Mouse (Mus musculus): ENCODE results near the gene Serpina1e.

GRCm38 (mm10) chr12:103958798-103959197 is at the start of gene Serpina1e:
- TF ChIP-seq CTCF (IDR thresholded peaks at IDR 0.05; ENCODE audit: insufficient read depth, low read length) (no peak), POLR2A (IDR thresholded peaks at IDR 0.05; ENCODE audit: borderline replicate concordance, extremely low read depth, low read depth, low read length) (no peak)

Data from lung, adult 2 months (tissue).